Mouse (Mus musculus) erythroblast, adult 5-6 weeks (primary cell): ENCODE data around the gene Ccdc69. TPM values are rescaled to one million over a fixed set of nuclear protein-coding genes. Genes with fewer than 3 reads are reported as not detected.

Source experiments
- ATAC-seq: replicated peaks from 2 replicates; pipeline ENCODE4 v1.8.0; 2016; ENCODE audit warnings: moderate number of reproducible peaks, mild to moderate bottlenecking, moderate TSS enrichment, inconsistent platforms; ENCODE audit not compliant: poor library complexity, low FRiP score, severe bottlenecking
- total RNA-seq, 2 experiments: library from RNA; stranded (forward) in 1 of 2; stranded (reverse) in 1 of 2; fragments of 150-400 nt in 1 of 2; fragments of 200-764, 138-1000 nt in 1 of 2; gene quantifications; 2 replicates each; pipeline versions ENCODE4 v1.2.3 to v1.2.4; 2015 to 2017; ENCODE audit warnings: low replicate concordance in 2 of 2

The Ccdc69 gene
- total RNA-seq, 2 experiments from 2014 or later: 6.0 to 6.7 TPM

GRCm38 (mm10) chr11:55017201-55017600 lies 60.7 kb downstream of the Ccdc69 start:
- ATAC-seq: no peak

GRCm38 (mm10) chr11:55016758-55017157 lies 61.2 kb downstream of the Ccdc69 start:
- no peak for ATAC-seq

- no peak for ATAC-seq
These were observed 62.1 kb downstream of the Ccdc69 start for GRCm38 (mm10) chr11:55015831-55016241.

GRCm38 (mm10) chr11:55015264-55015663 lies 62.7 kb downstream of the Ccdc69 start:
- no peak for ATAC-seq

- no peak for ATAC-seq
These were observed 64.1 kb downstream of the Ccdc69 start for GRCm38 (mm10) chr11:55013802-55014201.

GRCm38 (mm10) chr11:55012551-55013521 lies 65.1 kb downstream of the Ccdc69 start:
- no peak for ATAC-seq

GRCm38 (mm10) chr11:55011440-55011839 lies 66.5 kb downstream of the Ccdc69 start:
- no peak for ATAC-seq

GRCm38 (mm10) chr11:55008230-55008629 lies 69.7 kb downstream of the Ccdc69 start:
- ATAC-seq: no peak

- ATAC-seq: no peak
These were observed 72.2 kb downstream of the Ccdc69 start for GRCm38 (mm10) chr11:55005684-55006083.

- ATAC-seq: no peak
These were observed 72.9 kb downstream of the Ccdc69 start for GRCm38 (mm10) chr11:55004970-55005502.

Other genes with a start within 250 kb of the Ccdc69 start
- gene Lyrm7, start 217.2 kb downstream of the Ccdc69 start, total RNA-seq (2015; ENCODE audit: low replicate concordance): 1.9 and 5.0 TPM in 2 replicates
- 1.3 and 5.7 TPM in 2 replicates for gene Lyrm7, start 217.2 kb downstream of the Ccdc69 start, total RNA-seq (2017; ENCODE audit: low replicate concordance)
- gene Hint1, start 211.7 kb downstream of the Ccdc69 start, total RNA-seq (2015; ENCODE audit: low replicate concordance): 97.0 and 122 TPM in 2 replicates
- 67.1 and 108 TPM in 2 replicates for gene Hint1, start 211.7 kb downstream of the Ccdc69 start, total RNA-seq (2017; ENCODE audit: low replicate concordance)
- 20.9 and 32.1 TPM in 2 replicates for gene Gpx3, start 175.7 kb downstream of the Ccdc69 start, total RNA-seq (2015; ENCODE audit: low replicate concordance)
- 0.84 and 1.8 TPM in 2 replicates for gene Gpx3, start 175.7 kb downstream of the Ccdc69 start, total RNA-seq (2017; ENCODE audit: low replicate concordance)
- gene Tnip1, start 115.2 kb downstream of the Ccdc69 start, total RNA-seq (2015; ENCODE audit: low replicate concordance): 13.6 and 13.8 TPM in 2 replicates
- 20.5 and 25.6 TPM in 2 replicates for gene Tnip1, start 115.2 kb downstream of the Ccdc69 start, total RNA-seq (2017; ENCODE audit: low replicate concordance)
- gene Anxa6, start 44.7 kb downstream of the Ccdc69 start, total RNA-seq (2015; ENCODE audit: low replicate concordance): 9.2 and 10.4 TPM in 2 replicates
- gene Anxa6, start 44.7 kb downstream of the Ccdc69 start, total RNA-seq (2017; ENCODE audit: low replicate concordance): 12.7 and 14.0 TPM in 2 replicates
- 23.4 and 24.7 TPM in 2 replicates for gene Gm2a, start 20.0 kb upstream of the Ccdc69 start, total RNA-seq (2015; ENCODE audit: low replicate concordance)
- 13.7 and 17.2 TPM in 2 replicates for gene Gm2a, start 20.0 kb upstream of the Ccdc69 start, total RNA-seq (2017; ENCODE audit: low replicate concordance)
- gene Slc36a3, start 73.6 kb upstream of the Ccdc69 start, total RNA-seq (2015; ENCODE audit: low replicate concordance): not detected in 2 replicates
- gene Slc36a3, start 73.6 kb upstream of the Ccdc69 start, total RNA-seq (2017; ENCODE audit: low replicate concordance): not detected in 2 replicates
- gene Slc36a2, start 106.9 kb upstream of the Ccdc69 start, total RNA-seq (2015; ENCODE audit: low replicate concordance): not detected in 2 replicates
- 0.34 TPM in 1 of 2 replicates, not detected in the other for gene Slc36a2, start 106.9 kb upstream of the Ccdc69 start, total RNA-seq (2017; ENCODE audit: low replicate concordance)
- 2.5 and 4.6 TPM in 2 replicates for gene Slc36a1, start 126.2 kb upstream of the Ccdc69 start, total RNA-seq (2015; ENCODE audit: low replicate concordance)
- 1.7 and 1.8 TPM in 2 replicates for gene Slc36a1, start 126.2 kb upstream of the Ccdc69 start, total RNA-seq (2017; ENCODE audit: low replicate concordance)